Mouse (Mus musculus) hindbrain, embryonic 16.5 days (tissue): ENCODE data around the gene Nupr1. TPM values are rescaled to one million over a fixed set of nuclear protein-coding genes. Genes with fewer than 3 reads are reported as not detected.

Experiments
- ATAC-seq: fragments of 200-750 bp; cut with Nextera tagmentation; 2 replicates; pipeline ENCODE4 v1.8.0; 2017; ENCODE audit warnings: moderate TSS enrichment, moderate library complexity
- H3K27ac ChIP-seq: fragments of 300-500 bp; sonication (generic); 2 replicates; pipeline ENCODE4 v1.5.1; 2014; ENCODE audit warnings: low read depth, mild to moderate bottlenecking, control low read depth, low read length, moderate library complexity
- H3K27me3 ChIP-seq: fragments of 300-500 bp; sonication (generic); replicated peaks from 2 replicates; pipeline ENCODE4 v1.6.1; 2014; ENCODE audit warnings: low read length; ENCODE audit not compliant: control insufficient read depth, insufficient read depth
- H3K36me3 ChIP-seq: fragments of 300-500 bp; sonication (generic); 2 replicates; pipeline ENCODE4 v1.6.1; 2014; ENCODE audit warnings: mild to moderate bottlenecking, low read length, moderate library complexity, mixed read lengths; ENCODE audit not compliant: control insufficient read depth, insufficient read depth
- H3K4me1 ChIP-seq: fragments of 300-500 bp; sonication (generic); 2 replicates; pipeline ENCODE4 v1.6.1; 2014; ENCODE audit warnings: low read depth, low read length; ENCODE audit not compliant: control insufficient read depth, insufficient read depth
- H3K4me2 ChIP-seq: fragments of 300-500 bp; sonication (generic); 2 replicates; pipeline ENCODE4 v1.6.1; 2014; ENCODE audit warnings: mild to moderate bottlenecking, low read length, control low read depth, moderate library complexity
- H3K4me3 ChIP-seq: fragments of 300-500 bp; sonication (generic); 2 replicates; pipeline ENCODE4 v1.5.1; 2014; ENCODE audit warnings: mild to moderate bottlenecking, low read length, control low read depth, moderate library complexity
- H3K9ac ChIP-seq: fragments of 300-500 bp; sonication (generic); 2 replicates; pipeline ENCODE4 v1.6.1; 2014; ENCODE audit warnings: low read depth, mild to moderate bottlenecking, control low read depth, low read length, moderate library complexity
- H3K9me3 ChIP-seq: fragments of 300-500 bp; sonication (generic); 2 replicates; pipeline ENCODE4 v1.6.1; 2014; ENCODE audit warnings: mild to moderate bottlenecking, low read length, moderate library complexity; ENCODE audit not compliant: control insufficient read depth
- WGBS: fragments of 180-500 bp; shearing (Covaris S2); extraction: QIAGEN DNeasy Blood & Tissue Kit; methylation state at CpG from one replicate; pipeline ENCODE4 v1.1.7; 2014; 5-methylcytosine and 5-hydroxymethylcytosine counted together
- microRNA-seq: library from miRNA; unstranded; fragments of <30 nt; microRNA quantifications from one replicate; pipeline ENCODE4, GENCODE M21; 2017
- polyA plus RNA-seq: library from polyadenylated mRNA; unstranded; fragments of >200 nt; fragmentation: Nextera tagmentation; extraction: Ambion mirVana; gene quantifications from 2 replicates; pipeline ENCODE4 v1.2.1, GENCODE M21; 2015

Gene Nupr1
- polyA plus RNA-seq, 1 experiment from 2014 or later = 14.8 TPM

DNA sequence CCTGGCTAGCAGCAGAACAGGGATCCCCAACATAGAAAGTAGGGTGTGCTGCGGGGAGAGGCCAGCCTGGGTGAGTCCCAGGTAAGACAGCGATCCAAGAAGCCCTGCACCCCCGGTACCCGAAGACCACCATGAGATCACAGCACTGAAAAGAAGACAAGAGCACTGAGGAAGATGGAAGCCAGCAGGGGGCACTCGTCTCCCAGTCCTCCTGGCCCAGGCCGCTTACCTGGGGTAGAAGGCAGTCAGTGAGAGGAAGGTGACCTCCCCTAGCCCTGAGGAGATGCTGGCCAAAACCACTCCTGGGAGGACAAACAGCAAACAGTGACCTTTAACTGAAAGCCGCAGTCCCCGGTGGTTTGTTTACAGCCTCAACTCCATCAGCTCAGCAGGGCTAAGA is 51.5 kb downstream of the Nupr1 start:
- Histone ChIP-seq H3K36me3 (peaks cover 9% of the 10 kb centered on the region), H3K4me1 (peaks cover 10% of the 10 kb centered on the region), H3K9me3 (no peaks in the 10 kb centered on the region), H3K9ac (no peak overlapping the region), H3K4me3 (no peak overlapping the region), H3K27me3 (no peaks in the 10 kb centered on the region), H3K27ac (no peak overlapping the region), H3K4me2 (no peak overlapping the region)
- 60% methylated on average over 8 of the region's 8 CpGs for WGBS
- ATAC-seq = no peak

- Histone ChIP-seq H3K27me3 (no peaks in the 10 kb centered on the region), H3K4me3 (no peak overlapping the region), H3K4me1 (peaks cover 2% of the 10 kb centered on the region), H3K9ac (no peak overlapping the region), H3K36me3 (peaks cover 15% of the 10 kb centered on the region), H3K27ac (no peak overlapping the region), H3K4me2 (no peak overlapping the region), H3K9me3 (no peaks in the 10 kb centered on the region)
- no peak for ATAC-seq
- WGBS = 47% methylated on average over 8 of the region's 8 CpGs
These were observed 53.7 kb downstream of the Nupr1 start for GRCm38 (mm10) chr7:126576946-126577345.

Small RNA genes within 50 kb of the gene (microRNA-seq; reads per million reads assigned to microRNA genes)
- 3.7 reads per million, percentile 12 among the genes with 10 or more reads in this experiment for gene Mir7059

Other genes starting within 250 kb of the Nupr1 start
- 2.1 and 2.3 TPM in 2 replicates for gene Nfatc2ip, start 234.1 kb downstream of the Nupr1 start, polyA plus RNA-seq
- not detected in 2 replicates for gene Cd19, start 216.0 kb downstream of the Nupr1 start, polyA plus RNA-seq
- gene Rabep2, start 202.1 kb downstream of the Nupr1 start, polyA plus RNA-seq = 23.1 and 26.0 TPM in 2 replicates
- 0.56 and 14.3 TPM in 2 replicates for gene Atp2a1, start 167.8 kb downstream of the Nupr1 start, polyA plus RNA-seq
- gene Sh2b1, start 155.4 kb downstream of the Nupr1 start, polyA plus RNA-seq = 70.7 and 76.5 TPM in 2 replicates
- 136 and 137 TPM in 2 replicates for gene Tufm, start 143.5 kb downstream of the Nupr1 start, polyA plus RNA-seq
- gene Atxn2l, start 127.4 kb downstream of the Nupr1 start, polyA plus RNA-seq = 48.1 and 59.7 TPM in 2 replicates
- gene Eif3c, start 64.5 kb downstream of the Nupr1 start, polyA plus RNA-seq = 172 and 174 TPM in 2 replicates
- 0.36 and 0.88 TPM in 2 replicates for gene Apobr, start 45.9 kb downstream of the Nupr1 start, polyA plus RNA-seq
- gene Cln3, start 45.0 kb downstream of the Nupr1 start, polyA plus RNA-seq = 37.1 and 38.9 TPM in 2 replicates
- not detected in 2 replicates for gene Il27, start 35.9 kb downstream of the Nupr1 start, polyA plus RNA-seq
- 54.9 and 56.5 TPM in 2 replicates for gene Sgf29, start 18.4 kb upstream of the Nupr1 start, polyA plus RNA-seq
- 11.9 and 12.0 TPM in 2 replicates for gene Sult1a1, start 45.6 kb upstream of the Nupr1 start, polyA plus RNA-seq
- 130 and 133 TPM in 2 replicates for gene Bola2, start 64.5 kb upstream of the Nupr1 start, polyA plus RNA-seq
- gene Slx1b, start 64.9 kb upstream of the Nupr1 start, polyA plus RNA-seq = 13.4 and 15.0 TPM in 2 replicates
- gene Coro1a, start 76.9 kb upstream of the Nupr1 start, polyA plus RNA-seq = 119 and 125 TPM in 2 replicates
- 114 and 119 TPM in 2 replicates for gene Mapk3, start 128.7 kb upstream of the Nupr1 start, polyA plus RNA-seq
- 1.4 and 1.5 TPM in 2 replicates for gene Gdpd3, start 135.5 kb upstream of the Nupr1 start, polyA plus RNA-seq
- 187 and 200 TPM in 2 replicates for gene Ypel3, start 146.1 kb upstream of the Nupr1 start, polyA plus RNA-seq
- 0.29 and 0.55 TPM in 2 replicates for gene Tbx6, start 150.6 kb upstream of the Nupr1 start, polyA plus RNA-seq
- 157 and 165 TPM in 2 replicates for gene Ppp4c, start 161.6 kb upstream of the Nupr1 start, polyA plus RNA-seq
- gene Fam57b, start 166.8 kb upstream of the Nupr1 start, polyA plus RNA-seq = 52.8 and 59.4 TPM in 2 replicates
- 0.49 TPM in 1 of 2 replicates, not detected in the other for gene 4930451I11Rik, start 200.8 kb upstream of the Nupr1 start, polyA plus RNA-seq
- 31.1 and 34.0 TPM in 2 replicates for gene Doc2a, start 216.6 kb upstream of the Nupr1 start, polyA plus RNA-seq
- 21.1 and 23.6 TPM in 2 replicates for gene Hirip3, start 231.1 kb upstream of the Nupr1 start, polyA plus RNA-seq
- 88.3 and 100 TPM in 2 replicates for gene Ino80e, start 231.5 kb upstream of the Nupr1 start, polyA plus RNA-seq